Mouse (Mus musculus) layer of hippocampus, postnatal 36 days (tissue): Measurements from ENCODE around the gene Ctnna3. TPM values are rescaled to one million over a fixed set of nuclear protein-coding genes. Genes with fewer than 3 reads are reported as not detected.

Experiments
- DNase-seq, 2 experiments: peaks; one replicate each; pipeline ENCODE4 v3.0.0; 2022
- total RNA-seq, 2 experiments: library from RNA; stranded (reverse); gene quantifications; 2 replicates each; pipeline ENCODE4 v1.2.3; 2021

The Ctnna3 gene
- total RNA-seq, 2 experiments from 2014 or later: 1.2 to 1.9 TPM

GRCm38 (mm10) chr10:63951481-63951880 is 521.6 kb downstream of the Ctnna3 start:
- no peak for DNase-seq

GRCm38 (mm10) chr10:63954308-63954930 is 524.5 kb downstream of the Ctnna3 start:
- no peak for DNase-seq

GRCm38 (mm10) chr10:63972300-63972699 is 542.4 kb downstream of the Ctnna3 start:
- no peak for DNase-seq

GRCm38 (mm10) chr10:63978101-63978500 is 548.2 kb downstream of the Ctnna3 start:
- no peak for DNase-seq

GRCm38 (mm10) chr10:63978535-63978934 is 548.6 kb downstream of the Ctnna3 start:
- no peak for DNase-seq

GRCm38 (mm10) chr10:63978969-63979368 is 549.1 kb downstream of the Ctnna3 start:
- no peak for DNase-seq

- no peak for DNase-seq
Measured at GRCm38 (mm10) chr10:63979410-63979809, 549.5 kb downstream of the Ctnna3 start.

GRCm38 (mm10) chr10:63985576-63985975 is 555.7 kb downstream of the Ctnna3 start:
- DNase-seq: no peak

- no peak for DNase-seq
Measured at GRCm38 (mm10) chr10:63994251-63994650, 564.4 kb downstream of the Ctnna3 start.

- DNase-seq: no peak
Measured at GRCm38 (mm10) chr10:64001531-64001930, 571.6 kb downstream of the Ctnna3 start.

- DNase-seq: no peak
Measured at GRCm38 (mm10) chr10:64001996-64002395, 572.1 kb downstream of the Ctnna3 start.

GRCm38 (mm10) chr10:64020347-64020746 is 590.4 kb downstream of the Ctnna3 start:
- no peak for DNase-seq

GRCm38 (mm10) chr10:64023340-64023739 is 593.4 kb downstream of the Ctnna3 start:
- no peak for DNase-seq

GRCm38 (mm10) chr10:64030901-64031300 is 601.0 kb downstream of the Ctnna3 start:
- no peak for DNase-seq

- DNase-seq: peak; percentile 14 to 19
Measured at GRCm38 (mm10) chr10:64039760-64040535, 610.0 kb downstream of the Ctnna3 start.

GRCm38 (mm10) chr10:64041218-64041617 is 611.3 kb downstream of the Ctnna3 start:
- no peak for DNase-seq

GRCm38 (mm10) chr10:64041892-64042291 is 612.0 kb downstream of the Ctnna3 start:
- no peak for DNase-seq

GRCm38 (mm10) chr10:64049151-64049550 is 619.3 kb downstream of the Ctnna3 start:
- no peak for DNase-seq

GRCm38 (mm10) chr10:64049946-64050345 is 620.0 kb downstream of the Ctnna3 start:
- no peak for DNase-seq

GRCm38 (mm10) chr10:64063704-64064103 is 633.8 kb downstream of the Ctnna3 start:
- DNase-seq: no peak

GRCm38 (mm10) chr10:64075944-64076343 is 646.0 kb downstream of the Ctnna3 start:
- peak; percentile 37 to 55 for DNase-seq

GRCm38 (mm10) chr10:64076410-64077052 is 646.6 kb downstream of the Ctnna3 start:
- DNase-seq: no peak

- no peak for DNase-seq
Measured at GRCm38 (mm10) chr10:64082345-64082744, 652.4 kb downstream of the Ctnna3 start.
